Mouse (Mus musculus) C2C12 (cell line): Measurements from ENCODE around the gene Lmbr1l. TPM values are rescaled to one million over a fixed set of nuclear protein-coding genes. Genes with fewer than 3 reads are reported as not detected.

ENCODE experiments used
- H3K27me3 ChIP-seq: one replicate; pipeline ENCODE4 v1.6.1; 2011; ENCODE audit not compliant: control insufficient read depth, insufficient read depth, insufficient read length
- H3K36me3 ChIP-seq: one replicate; pipeline ENCODE4 v1.6.1; 2011; ENCODE audit not compliant: control insufficient read depth, insufficient read depth
- H3K4me3 ChIP-seq: one replicate; pipeline ENCODE4 v1.5.1; 2011; ENCODE audit warnings: mild to moderate bottlenecking, control low read depth; ENCODE audit not compliant: poor library complexity, insufficient read depth, severe bottlenecking
- H3K79me2 ChIP-seq: one replicate; pipeline ENCODE4 v1.6.1; 2011; ENCODE audit not compliant: control insufficient read depth, insufficient read depth
- H3K79me3 ChIP-seq: one replicate; pipeline ENCODE4 v1.6.1; 2011; ENCODE audit warnings: low read depth, control low read depth
- H3ac ChIP-seq: one replicate; pipeline ENCODE3; 2011; ENCODE audit warnings: low read depth; ENCODE audit not compliant: control insufficient read depth, insufficient read length
- CEBPB ChIP-seq: IDR thresholded peaks from one replicate; pipeline ENCODE4 v1.6.1; 2011; ENCODE audit warnings: low read depth, mild to moderate bottlenecking, control low read depth, moderate library complexity
- CTCF ChIP-seq: IDR thresholded peaks from one replicate; pipeline ENCODE4 v1.5.1; 2011; ENCODE audit not compliant: control insufficient read depth, insufficient read depth, insufficient read length
- FOSL1 ChIP-seq: IDR thresholded peaks from one replicate; pipeline ENCODE4 v1.8.0; 2011; ENCODE audit warnings: mild to moderate bottlenecking, low read length; ENCODE audit not compliant: poor library complexity, insufficient read depth, severe bottlenecking
- MAX ChIP-seq: IDR thresholded peaks from one replicate; pipeline ENCODE4 v1.6.1; 2011; ENCODE audit warnings: mild to moderate bottlenecking, control low read depth
- MYOD1 ChIP-seq: IDR thresholded peaks from one replicate; pipeline ENCODE4 v1.6.1; 2011; ENCODE audit warnings: low read depth; ENCODE audit not compliant: control insufficient read depth, insufficient read length
- MYOG ChIP-seq: IDR thresholded peaks from one replicate; pipeline ENCODE4 v1.6.1; 2011; ENCODE audit not compliant: control insufficient read depth, insufficient read length; ENCODE audit errors: extremely low read depth
- USF1 ChIP-seq: IDR thresholded peaks from one replicate; pipeline ENCODE4 v1.6.1; 2011; ENCODE audit warnings: low read depth, mild to moderate bottlenecking, control low read depth, moderate library complexity
- polyA plus RNA-seq: library from polyadenylated mRNA; unstranded; fragments of >200 nt; fragmentation: generic; extraction: Trizol; gene quantifications from one replicate; pipeline ENCODE4 v1.2.1, GENCODE M21; 2012; ENCODE audit warnings: missing spikeins

Lmbr1l gene
- polyA plus RNA-seq, 1 experiment: 18.0 TPM

GRCm38 (mm10) chr15:98864951-98865350, 53.1 kb downstream of the Lmbr1l start:
- Histone ChIP-seq H3K4me3 (no peak overlapping the region), H3K79me2 (peaks cover 54% of the 10 kb centered on the region), H3K79me3 (peaks cover 48% of the 10 kb centered on the region), H3ac (no peak overlapping the region), H3K27me3 (no peaks in the 10 kb centered on the region), H3K36me3 (peaks cover 82% of the 10 kb centered on the region)
- TF ChIP-seq CEBPB (no peak), FOSL1 (no peak), MAX (no peak), CTCF (no peak), MYOG (no peak), USF1 (no peak), MYOD1 (no peak)

- no peak overlapping the region for H3ac ChIP-seq
- H3K27me3 ChIP-seq: no peaks in the 10 kb centered on the region
- H3K79me3 ChIP-seq: peaks cover 34% of the 10 kb centered on the region
- H3K36me3 ChIP-seq: peaks cover 90% of the 10 kb centered on the region
- no peak overlapping the region for H3K4me3 ChIP-seq
- H3K79me2 ChIP-seq: peaks cover 40% of the 10 kb centered on the region
- no peak for TF ChIP-seq CTCF
- TF ChIP-seq FOSL1: no peak
- no peak for TF ChIP-seq MAX
- TF ChIP-seq MYOG: no peak
- TF ChIP-seq USF1: no peak
- TF ChIP-seq MYOD1: no peak
- no peak for TF ChIP-seq CEBPB
These were observed 54.5 kb downstream of the Lmbr1l start for GRCm38 (mm10) chr15:98863451-98863958.

GRCm38 (mm10) chr15:98861701-98862410, 56.2 kb downstream of the Lmbr1l start:
- Histone ChIP-seq H3K36me3 (peaks cover 99% of the 10 kb centered on the region), H3K79me3 (peaks cover 18% of the 10 kb centered on the region)
- no peak for TF ChIP-seq FOSL1
- TF ChIP-seq MYOG: no peak
- no peak for TF ChIP-seq MYOD1
- TF ChIP-seq MAX: no peak
- TF ChIP-seq USF1: no peak
- TF ChIP-seq CEBPB: no peak
- no peak for TF ChIP-seq CTCF

GRCm38 (mm10) chr15:98860921-98861320, 57.1 kb downstream of the Lmbr1l start:
- Histone ChIP-seq H3K79me2 (peaks cover 14% of the 10 kb centered on the region), H3K36me3 (peaks cover 100% of the 10 kb centered on the region), H3K4me3 (no peak overlapping the region), H3ac (no peak overlapping the region), H3K27me3 (no peaks in the 10 kb centered on the region), H3K79me3 (peaks cover 8% of the 10 kb centered on the region)
- TF ChIP-seq CEBPB: no peak
- TF ChIP-seq CTCF: no peak
- no peak for TF ChIP-seq MYOG
- TF ChIP-seq FOSL1: no peak
- TF ChIP-seq MAX: no peak
- no peak for TF ChIP-seq MYOD1
- TF ChIP-seq USF1: no peak

More at GRCm38 (mm10) chr15:98861701-98862410, 56.2 kb downstream of the Lmbr1l start:
- H3K4me3 ChIP-seq: no peak overlapping the region
- H3K27me3 ChIP-seq: no peaks in the 10 kb centered on the region
- H3ac ChIP-seq: no peak overlapping the region
- H3K79me2 ChIP-seq: peaks cover 23% of the 10 kb centered on the region

- H3K79me2 ChIP-seq: no peaks in the 10 kb centered on the region
- H3K4me3 ChIP-seq: no peak overlapping the region
These were observed 58.5 kb downstream of the Lmbr1l start for GRCm38 (mm10) chr15:98859319-98860043.

More at GRCm38 (mm10) chr15:98859319-98860043, 58.5 kb downstream of the Lmbr1l start:
- no peak overlapping the region for H3ac ChIP-seq
- no peaks in the 10 kb centered on the region for H3K27me3 ChIP-seq
- peaks cover 100% of the 10 kb centered on the region for H3K36me3 ChIP-seq
- TF ChIP-seq MAX (no peak), MYOG (no peak), FOSL1 (no peak), CEBPB (no peak), CTCF (no peak), USF1 (no peak), MYOD1 (no peak)
- no peaks in the 10 kb centered on the region for H3K79me3 ChIP-seq
